Mouse (Mus musculus) retina, postnatal 1 day (tissue): ENCODE measurements at regions not wholly inside any gene's neighbourhood (a gene's known extent, or its start where the extent isn't known, plus 50 kb on each side); places are given as distances from the start of the nearest gene placed in this dataset.

Source experiments
- DNase-seq: peaks from one replicate; pipeline ENCODE4 v3.0.0-alpha.2; 2012

DNA sequence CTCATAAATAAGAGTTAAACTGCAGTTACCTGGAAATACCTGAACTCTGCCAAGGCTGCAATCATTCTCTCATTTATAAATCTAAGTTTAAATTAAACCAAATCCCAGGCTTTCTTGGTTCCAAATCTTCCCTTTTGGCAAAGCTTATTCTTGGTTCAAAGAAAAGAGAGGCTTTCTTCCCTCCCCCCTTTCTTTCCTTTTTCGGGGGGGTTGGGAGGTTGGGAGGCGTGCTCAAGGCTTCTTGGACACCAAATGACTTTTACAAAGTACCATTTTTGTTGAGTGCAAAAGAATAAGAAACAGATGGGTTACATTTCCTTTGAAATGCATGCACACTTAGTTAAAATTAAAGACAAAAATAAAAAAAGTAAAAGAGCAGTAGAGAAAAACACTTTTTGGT, 105.4 kb upstream of the Mroh9 start:
- no peak for DNase-seq

DNA sequence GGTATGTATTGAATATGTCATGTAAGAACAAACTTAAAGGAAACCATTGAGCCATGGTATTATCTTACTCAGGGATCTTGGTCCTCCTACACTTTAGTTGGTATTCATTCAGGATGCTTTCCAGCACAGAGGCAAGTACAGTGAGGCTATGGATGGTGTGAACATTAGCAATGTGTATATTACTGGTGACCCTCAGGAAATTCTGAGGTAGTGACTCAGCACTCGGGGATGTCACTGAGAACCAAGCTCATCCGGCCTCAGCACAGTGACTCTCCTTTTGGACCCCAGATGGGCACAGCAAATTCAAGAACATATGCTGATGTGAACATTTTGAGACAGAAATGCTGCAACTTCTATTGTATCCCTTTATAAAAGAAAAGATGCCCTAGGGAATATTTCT, 96.4 kb upstream of the Mroh9 start:
- DNase-seq = no peak

DNA sequence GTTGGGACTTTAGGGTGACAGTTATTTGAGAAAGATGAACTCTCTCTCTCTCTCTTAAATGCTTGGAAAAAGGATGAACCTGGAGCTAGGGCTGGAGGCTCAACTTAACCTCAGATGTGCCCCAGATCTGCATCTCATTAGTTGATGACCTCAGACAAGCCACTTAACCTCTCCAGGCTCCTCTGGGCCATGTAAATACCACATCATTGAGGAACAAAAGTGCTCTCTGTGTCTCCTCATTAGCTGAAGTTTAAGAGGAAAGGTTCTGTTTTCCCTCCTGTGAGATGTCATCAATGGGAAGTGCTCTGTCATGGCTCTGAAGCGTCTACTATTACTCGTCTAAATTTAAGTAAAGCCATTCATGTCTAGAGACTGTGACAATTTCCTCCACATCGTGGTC, 91.5 kb upstream of the Mroh9 start:
- DNase-seq = peak; percentile 57

DNA sequence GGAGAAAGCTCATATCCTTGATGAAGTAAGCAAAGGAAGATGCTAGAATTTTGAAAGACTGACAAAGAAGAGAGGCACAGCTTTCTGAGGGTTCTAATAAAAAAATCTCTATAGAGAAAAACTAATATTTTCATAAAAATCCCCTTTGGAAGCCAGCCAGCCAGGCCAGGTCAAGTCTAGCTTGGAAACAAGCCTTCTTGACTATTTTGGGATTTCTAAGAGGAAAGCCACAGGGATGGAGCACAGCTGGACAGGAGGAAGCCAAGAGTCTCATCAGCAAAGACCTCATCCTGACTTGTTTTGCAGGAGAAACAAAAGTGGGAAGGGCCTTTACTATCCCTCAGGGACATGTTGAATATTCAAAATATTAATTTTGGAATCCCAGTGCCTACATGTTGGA, 81.6 kb upstream of the Mroh9 start:
- DNase-seq = no peak

DNA sequence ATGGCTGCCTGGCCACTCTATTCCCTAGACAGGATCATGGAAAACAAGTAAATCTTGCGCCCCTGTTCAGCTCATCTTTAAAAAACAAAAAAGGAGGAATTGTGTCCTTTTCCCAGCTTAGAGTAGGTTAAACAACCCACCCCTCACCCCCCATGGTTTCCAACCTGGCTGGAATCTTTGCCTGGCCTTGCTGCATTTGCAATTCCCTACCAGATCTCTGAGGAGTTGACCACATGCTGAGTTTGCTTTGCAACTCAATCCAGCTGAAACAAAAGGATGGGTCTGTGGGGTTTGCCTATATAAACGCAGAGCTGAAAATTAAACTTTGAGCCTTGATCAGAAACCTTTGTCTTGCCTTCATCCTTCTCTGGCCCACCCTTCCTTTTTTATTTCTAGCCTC, 78.2 kb upstream of the Mroh9 start:
- no peak for DNase-seq

DNA sequence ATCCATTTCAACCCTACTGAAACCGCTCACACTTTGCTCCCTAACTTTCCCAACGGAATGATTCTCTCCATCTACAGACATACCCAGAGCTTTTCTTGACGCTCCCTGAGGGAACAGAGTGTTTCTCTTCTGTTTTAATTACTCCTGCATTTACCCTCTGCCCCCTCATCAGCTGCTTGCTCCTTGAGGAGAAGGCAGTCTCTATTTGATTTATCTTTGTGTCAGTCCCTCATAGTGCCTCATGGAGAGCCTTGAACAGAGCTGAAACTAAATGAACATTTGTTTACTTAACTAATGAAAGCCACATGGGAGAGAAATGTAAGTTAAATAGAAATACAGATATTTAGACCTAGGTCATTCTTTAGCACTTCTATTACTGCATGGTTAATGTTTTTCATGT, 74.4 kb upstream of the Mroh9 start:
- no peak for DNase-seq

DNA sequence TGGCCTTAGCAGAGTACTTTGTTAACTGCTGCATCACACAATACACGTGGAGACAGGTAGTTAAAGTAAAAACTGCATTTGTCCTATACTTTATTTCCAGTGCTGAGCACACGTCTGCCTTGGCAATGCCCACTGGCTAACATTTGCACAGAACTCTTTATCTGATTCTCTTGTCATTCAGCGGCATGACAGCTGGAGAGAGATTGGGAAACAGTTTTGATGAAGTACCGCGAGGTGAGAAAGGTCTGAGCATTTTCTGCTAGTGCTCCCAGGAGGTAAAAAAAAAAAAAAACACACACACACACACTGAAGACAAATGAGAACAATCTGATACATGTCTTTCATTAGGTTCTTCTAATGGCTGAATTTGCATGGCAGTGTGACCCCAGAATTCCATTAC, 73.0 kb upstream of the Mroh9 start:
- no peak for DNase-seq

DNA sequence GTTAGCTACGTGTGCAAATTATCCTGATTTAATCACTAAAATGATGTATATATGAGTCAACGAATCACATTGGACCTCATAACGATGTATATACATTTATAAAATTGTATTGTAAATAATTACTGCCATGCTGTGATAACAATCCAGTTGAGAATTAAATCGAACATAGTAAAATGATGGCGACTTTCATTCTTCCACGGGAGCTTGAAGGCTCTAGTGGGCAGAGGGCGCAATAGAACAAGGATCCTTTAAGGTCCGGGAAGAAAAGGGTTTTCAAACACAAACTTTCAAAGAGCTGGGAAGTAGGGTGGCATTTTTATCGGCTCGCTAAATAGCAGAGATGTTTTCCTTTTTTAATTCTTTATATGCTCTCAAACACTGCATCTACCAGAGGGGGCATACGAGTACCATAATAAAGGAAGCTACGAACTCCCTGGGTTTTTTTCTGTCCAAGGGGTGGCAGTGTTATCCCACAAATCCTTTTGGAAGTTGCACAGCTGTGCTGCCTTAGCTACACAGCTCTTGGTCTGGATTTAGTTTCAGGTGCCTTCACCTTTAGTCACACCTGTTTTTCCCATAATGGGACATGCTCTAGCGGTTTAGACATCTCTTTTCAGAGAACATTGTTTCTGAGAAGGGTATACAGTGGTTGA, 64.9 kb upstream of the Mroh9 start:
- peak; percentile 85 for DNase-seq

DNA sequence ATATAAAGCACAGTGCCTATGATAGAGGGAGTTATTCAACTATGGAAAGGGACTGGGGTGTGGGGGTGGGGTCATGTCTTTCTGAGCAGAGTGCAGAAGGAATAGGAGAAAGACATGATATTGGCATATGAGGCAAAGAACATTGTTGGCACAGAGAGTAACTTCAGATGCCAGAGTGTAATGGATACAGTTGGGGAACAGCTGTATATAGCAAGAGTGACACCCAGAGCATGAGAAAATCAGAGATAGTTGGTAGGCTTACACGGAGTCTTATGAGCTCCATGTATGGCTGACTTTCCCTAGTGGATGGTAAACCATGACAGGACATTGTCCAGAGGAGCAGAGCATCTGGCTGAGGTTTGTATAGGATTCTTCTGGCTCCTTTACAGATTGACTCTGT, 61.2 kb upstream of the Mroh9 start:
- DNase-seq = no peak

DNA sequence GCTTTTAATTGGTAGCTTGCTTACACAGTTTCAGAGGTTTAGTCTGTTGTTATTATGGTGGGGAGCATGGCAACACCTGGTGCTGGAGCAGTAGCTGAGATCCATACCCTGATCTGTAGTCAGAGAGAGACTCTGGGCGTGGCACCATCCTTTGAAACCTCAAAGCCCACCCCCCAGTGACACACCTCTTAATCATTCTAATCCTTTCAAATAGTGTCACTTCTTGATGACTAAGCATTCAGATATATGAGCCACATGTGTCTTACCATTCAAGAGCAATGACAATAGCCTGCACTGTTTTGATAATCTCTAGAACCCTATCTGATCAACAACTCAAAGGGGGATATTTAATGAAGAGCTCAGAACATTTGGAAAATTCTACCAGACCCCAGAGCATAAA, 57.6 kb upstream of the Mroh9 start:
- DNase-seq = no peak

DNA sequence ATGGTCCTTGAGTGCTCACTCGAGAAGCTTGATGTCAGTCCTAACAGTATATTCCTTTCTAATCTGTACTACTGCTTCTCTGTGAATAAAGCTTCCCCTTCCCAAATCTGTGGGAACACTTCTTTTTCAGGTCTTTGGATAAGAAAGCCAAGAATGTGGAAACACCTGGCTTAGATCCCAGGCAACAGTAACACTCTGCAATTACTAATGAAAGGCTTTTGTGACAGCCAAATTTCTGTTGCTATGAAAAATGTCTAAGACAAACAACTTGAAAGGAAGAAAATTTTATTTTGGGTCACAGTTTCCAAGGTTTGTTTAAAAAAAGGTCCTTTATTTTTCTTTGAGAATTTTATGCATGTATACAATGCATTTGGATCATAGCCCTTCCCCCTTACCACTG, 56.0 kb upstream of the Mroh9 start:
- DNase-seq = no peak

DNA sequence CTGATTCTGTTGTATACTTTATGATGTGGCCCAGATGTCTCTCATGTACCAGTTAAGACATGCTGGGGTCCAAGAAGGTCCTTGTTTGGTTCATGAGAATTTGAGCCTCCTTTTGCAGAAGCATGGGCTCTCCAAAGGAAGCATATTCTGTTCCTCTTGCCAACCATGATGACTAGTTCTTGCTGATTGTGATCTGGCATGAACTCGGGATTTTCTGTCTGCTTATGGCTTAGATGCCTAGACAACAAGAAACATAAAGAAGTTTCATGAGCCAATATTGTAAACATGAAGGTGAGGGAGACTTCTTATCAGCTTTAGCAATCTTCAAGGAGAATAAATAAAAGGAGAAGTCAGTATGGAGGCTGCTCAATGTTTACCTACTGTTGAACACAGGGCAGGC, 52.7 kb upstream of the Mroh9 start:
- no peak for DNase-seq
